22 mouse cellular contexts compared by ENCODE assay signal in genomic region chr12:93677478-93677877, GRCm38 (mm10).
"Had no signal": no experiment of that assay in that cellular context is flagged by ENCODE, and none has a peak within 500 bp of the region (broad histone marks: within the 10 kb centered on the region; RNA-seq: fewer than 3 reads in every experiment).

No protein-coding gene starts in this region.

- H3K4me2 ChIP-seq: heart, embryonic 12.5 days; hindbrain, embryonic 13.5 days; hindbrain, embryonic 15.5 days; kidney, embryonic 15.5 days; liver, embryonic 12.5 days had no signal

- H3K27me3 ChIP-seq: heart, embryonic 12.5 days; hindbrain, embryonic 13.5 days; hindbrain, embryonic 15.5 days; kidney, embryonic 15.5 days; liver, embryonic 12.5 days had no signal

- H3K4me3 ChIP-seq: gastrocnemius, adult 2 months; heart, embryonic 10.5 days; heart, embryonic 12.5 days; hindbrain, embryonic 13.5 days; hindbrain, embryonic 15.5 days; kidney, embryonic 15.5 days; liver, embryonic 12.5 days had no signal

- H3K27ac ChIP-seq: gastrocnemius, adult 2 months; heart, embryonic 10.5 days; hindbrain, embryonic 13.5 days; hindbrain, embryonic 15.5 days; hindbrain, postnatal 0 days; kidney, embryonic 15.5 days; kidney, postnatal 0 days; liver, embryonic 12.5 days; liver, embryonic 14.5 days had no signal

- H3K4me1 ChIP-seq: heart, embryonic 10.5 days; heart, embryonic 12.5 days; hindbrain, embryonic 13.5 days; hindbrain, embryonic 15.5 days; kidney, embryonic 15.5 days; liver, embryonic 12.5 days had no signal

- H3K9ac ChIP-seq: heart, embryonic 12.5 days; hindbrain, embryonic 13.5 days; hindbrain, embryonic 15.5 days; kidney, embryonic 15.5 days; liver, embryonic 12.5 days; liver, embryonic 14.5 days had no signal

- DNase-seq: gastrocnemius, adult 2 months; gastrocnemius, postnatal 10 days; gastrocnemius, postnatal 25 days; heart, adult 18-20 months; heart, postnatal 14 days; heart, postnatal 36 days; kidney, adult 11 months; kidney, adult 2 months; kidney, adult 9 months; kidney, postnatal 36 days; layer of hippocampus, adult 9-11 months; layer of hippocampus, postnatal 36 days had no signal

- H3K9me3 ChIP-seq: heart, embryonic 10.5 days; heart, embryonic 12.5 days; hindbrain, embryonic 13.5 days; hindbrain, embryonic 15.5 days; kidney, embryonic 15.5 days; liver, embryonic 12.5 days had no signal

- ATAC-seq: hindbrain, postnatal 0 days; intestine, embryonic 16.5 days; liver, embryonic 12.5 days had no signal

- H3K36me3 ChIP-seq: heart, embryonic 10.5 days; heart, embryonic 12.5 days; hindbrain, embryonic 13.5 days; hindbrain, embryonic 15.5 days; kidney, embryonic 15.5 days; liver, embryonic 12.5 days had no signal
